Mouse (Mus musculus): ENCODE measurements at regions not wholly inside any gene's neighbourhood (a gene's known extent, or its start where the extent isn't known, plus 50 kb on each side); places are given as distances from the start of the nearest gene placed in this dataset.

DNA sequence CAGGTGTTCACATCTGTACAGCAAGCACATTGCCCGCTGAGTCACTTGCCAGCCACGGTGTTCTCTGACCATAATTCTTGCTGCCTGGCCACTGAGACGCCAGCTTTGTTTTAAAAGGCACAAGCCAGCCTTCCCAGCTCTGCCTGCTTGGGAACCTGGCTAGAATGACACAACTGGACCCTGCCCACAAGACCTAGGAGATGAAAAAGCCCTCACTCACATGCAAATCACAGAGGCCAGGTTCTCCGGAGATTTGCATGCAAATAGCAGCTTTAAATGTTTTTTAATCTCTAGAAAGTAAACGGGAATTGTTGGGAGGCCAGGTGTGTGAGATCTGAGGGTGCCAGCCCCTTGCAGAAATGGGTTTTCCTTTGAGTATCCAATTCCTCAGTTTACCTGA lies 71.9 kb downstream of the 1810010D01Rik start:
- WGBS = 30% methylated on average over 5 of the region's 5 CpGs
- ATAC-seq (replicated peaks; ENCODE audit: insufficient number of reproducible peaks, low FRiP score, low TSS enrichment, low read depth) = no peak
- Histone ChIP-seq H3K9ac (replicated peaks; ENCODE audit: low read length) (no peak overlapping the region), H3K9me3 (replicated peaks; ENCODE audit: control insufficient read depth, low read length) (peaks cover 5% of the 10 kb centered on the region; the same call in 1 of the 2 replicates), H3K27ac (replicated peaks; ENCODE audit: low read depth, low read length) (no peak overlapping the region), H3K4me1 (ENCODE audit: control insufficient read depth, insufficient read depth, low read length) (no peaks in the 10 kb centered on the region), H3K27me3 (ENCODE audit: control insufficient read depth, insufficient read depth, low read length) (no peaks in the 10 kb centered on the region), H3K4me3 (ENCODE audit: low read depth, low read length) (no peak overlapping the region), H3K36me3 (replicated peaks; ENCODE audit: control insufficient read depth, insufficient read depth, low read depth, low read length) (no peaks in the 10 kb centered on the region), H3K4me2 (ENCODE audit: low read depth, low read length) (no peak overlapping the region)
- DNase-seq (ENCODE audit: low spot score) = no peak

DNA sequence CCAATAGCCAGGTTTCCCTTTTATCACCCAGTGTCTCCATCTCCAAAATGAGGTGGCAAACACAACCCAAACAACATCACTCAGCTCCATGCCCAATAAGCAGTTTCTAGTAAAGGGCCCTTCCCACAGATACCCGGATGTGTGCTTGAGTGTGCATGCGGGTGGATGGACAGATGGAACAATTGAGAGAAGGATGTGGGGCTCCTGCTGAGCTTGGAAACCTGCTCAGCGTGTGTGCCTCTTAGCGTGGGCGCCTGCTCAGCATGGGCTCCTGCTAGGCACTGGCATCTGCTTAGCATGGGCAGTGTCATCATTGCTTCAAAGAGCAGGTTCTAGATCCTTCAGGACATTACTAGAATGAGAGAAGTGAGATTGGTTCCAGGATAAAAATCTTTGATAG lies 75.4 kb downstream of the 1810010D01Rik start:
- H3K27me3 ChIP-seq (ENCODE audit: control insufficient read depth, insufficient read depth, low read length) = no peaks in the 10 kb centered on the region
- DNase-seq (ENCODE audit: low spot score) = no peak
- H3K4me1 ChIP-seq (ENCODE audit: control insufficient read depth, insufficient read depth, low read length) = no peaks in the 10 kb centered on the region
- H3K4me3 ChIP-seq (ENCODE audit: low read depth, low read length) = no peak overlapping the region
- no peaks in the 10 kb centered on the region for H3K36me3 ChIP-seq (replicated peaks; ENCODE audit: control insufficient read depth, insufficient read depth, low read depth, low read length)
- H3K27ac ChIP-seq (replicated peaks; ENCODE audit: low read depth, low read length) = no peak overlapping the region
- no peak overlapping the region for H3K9ac ChIP-seq (replicated peaks; ENCODE audit: low read length)
- ATAC-seq (replicated peaks; ENCODE audit: insufficient number of reproducible peaks, low FRiP score, low TSS enrichment, low read depth) = no peak
- H3K9me3 ChIP-seq (replicated peaks; ENCODE audit: control insufficient read depth, low read length) = no peaks in the 10 kb centered on the region
- 92% methylated on average over 5 of the region's 5 CpGs for WGBS
- H3K4me2 ChIP-seq (ENCODE audit: low read depth, low read length) = no peak overlapping the region

DNA sequence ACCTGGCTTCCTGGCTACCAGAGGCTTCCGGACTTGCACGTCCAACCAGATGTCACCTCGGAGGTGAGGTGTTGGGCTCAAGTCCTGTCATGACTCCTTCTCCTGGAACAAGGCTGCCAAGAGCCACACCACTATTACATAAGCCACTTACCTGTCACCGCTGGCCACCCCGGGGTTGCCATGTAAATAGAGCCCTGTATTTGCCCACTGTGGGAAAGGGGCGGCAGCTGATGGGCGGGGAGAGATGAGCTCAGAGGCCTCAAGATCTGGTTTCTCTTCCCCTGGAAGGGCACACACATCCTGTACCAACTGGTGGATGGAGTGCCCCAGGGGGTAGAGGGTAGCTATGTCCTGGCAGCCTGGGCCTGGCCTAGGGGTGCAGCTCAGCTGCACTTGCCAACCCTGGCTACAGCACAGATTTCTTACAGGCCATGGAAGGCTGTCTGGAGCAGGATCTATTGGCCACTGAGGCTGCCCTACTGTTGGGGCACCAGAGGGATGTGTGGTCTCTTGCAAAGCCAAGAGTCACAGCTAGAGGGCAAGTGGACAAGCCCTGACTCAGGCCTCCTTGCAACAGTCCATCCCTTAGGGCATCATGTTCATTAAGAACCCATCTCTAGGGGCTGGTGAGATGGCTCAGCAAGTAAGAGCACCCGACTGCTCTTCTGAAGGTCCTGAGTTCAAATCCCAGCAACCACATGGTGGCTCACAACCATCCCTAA lies 76.3 kb downstream of the 1810010D01Rik start:
- ATAC-seq (replicated peaks; ENCODE audit: insufficient number of reproducible peaks, low FRiP score, low TSS enrichment, low read depth) (no peak; the same call in 1 of the 2 replicates), DNase-seq (ENCODE audit: low spot score) (no peak)
- no peak overlapping the region for H3K27ac ChIP-seq (replicated peaks; ENCODE audit: low read depth, low read length)
- H3K4me1 ChIP-seq (ENCODE audit: control insufficient read depth, insufficient read depth, low read length) = no peaks in the 10 kb centered on the region
- no peaks in the 10 kb centered on the region for H3K27me3 ChIP-seq (ENCODE audit: control insufficient read depth, insufficient read depth, low read length)
- no peaks in the 10 kb centered on the region for H3K36me3 ChIP-seq (replicated peaks; ENCODE audit: control insufficient read depth, insufficient read depth, low read depth, low read length)
- H3K9me3 ChIP-seq (replicated peaks; ENCODE audit: control insufficient read depth, low read length) = no peaks in the 10 kb centered on the region
- WGBS = 84% methylated on average over 8 of the region's 8 CpGs
- no peak overlapping the region for H3K9ac ChIP-seq (replicated peaks; ENCODE audit: low read length)
- no peak overlapping the region for H3K4me3 ChIP-seq (ENCODE audit: low read depth, low read length)
- no peak overlapping the region for H3K4me2 ChIP-seq (ENCODE audit: low read depth, low read length)

DNA sequence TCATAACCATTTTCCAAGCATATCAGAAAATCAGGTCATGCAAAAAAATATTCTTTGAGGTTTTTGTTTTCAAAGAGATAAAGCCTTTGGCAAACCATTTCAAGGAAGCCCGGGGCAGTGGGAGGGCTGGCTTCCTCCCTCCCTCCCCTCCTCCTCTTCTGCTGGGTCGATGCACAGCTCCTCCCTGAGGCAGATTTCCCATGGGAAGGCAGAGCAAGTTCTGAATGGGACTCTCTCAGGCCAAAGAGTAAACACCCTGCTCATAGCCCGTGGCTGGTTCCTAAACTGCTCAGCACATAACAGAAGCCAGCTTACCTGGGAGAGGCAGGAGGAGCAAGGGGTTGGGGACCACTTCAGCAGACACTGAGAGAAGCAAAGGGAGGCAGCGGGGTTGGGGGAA lies 77.9 kb downstream of the 1810010D01Rik start:
- no peak for DNase-seq (ENCODE audit: low spot score)
- Histone ChIP-seq H3K36me3 (replicated peaks; ENCODE audit: control insufficient read depth, insufficient read depth, low read depth, low read length) (no peaks in the 10 kb centered on the region), H3K4me3 (ENCODE audit: low read depth, low read length) (no peak overlapping the region), H3K4me2 (ENCODE audit: low read depth, low read length) (no peak overlapping the region), H3K9me3 (replicated peaks; ENCODE audit: control insufficient read depth, low read length) (no peaks in the 10 kb centered on the region), H3K27me3 (ENCODE audit: control insufficient read depth, insufficient read depth, low read length) (no peaks in the 10 kb centered on the region), H3K27ac (replicated peaks; ENCODE audit: low read depth, low read length) (no peak overlapping the region), H3K9ac (replicated peaks; ENCODE audit: low read length) (no peak overlapping the region), H3K4me1 (ENCODE audit: control insufficient read depth, insufficient read depth, low read length) (no peaks in the 10 kb centered on the region)
- WGBS = 28% methylated on average over 4 of the region's 4 CpGs
- no peak for ATAC-seq (replicated peaks; ENCODE audit: insufficient number of reproducible peaks, low FRiP score, low TSS enrichment, low read depth)

DNA sequence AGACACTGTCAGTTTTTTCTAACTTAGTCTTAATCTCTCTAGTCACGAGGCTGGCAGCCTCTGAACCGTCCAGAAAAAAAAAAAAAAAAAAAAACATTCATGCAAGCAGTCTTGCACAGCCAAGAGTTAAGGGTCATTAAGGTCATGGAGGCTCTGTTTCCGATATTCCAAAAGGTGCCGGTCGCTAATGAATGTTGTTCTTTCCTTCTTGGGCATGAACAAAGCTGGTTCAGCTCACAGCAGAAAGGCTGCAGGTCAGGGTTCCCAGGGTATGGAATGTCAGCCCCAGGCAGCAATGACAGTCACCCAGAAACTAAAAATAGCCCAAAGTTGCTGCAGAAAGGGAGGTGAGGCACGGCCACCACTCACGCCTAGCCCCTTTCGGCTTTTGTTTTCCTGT lies 80.3 kb downstream of the 1810010D01Rik start:
- Histone ChIP-seq H3K27ac (replicated peaks; ENCODE audit: low read depth, low read length) (no peak overlapping the region), H3K4me2 (ENCODE audit: low read depth, low read length) (no peak overlapping the region), H3K4me3 (ENCODE audit: low read depth, low read length) (no peak overlapping the region), H3K27me3 (ENCODE audit: control insufficient read depth, insufficient read depth, low read length) (no peaks in the 10 kb centered on the region), H3K36me3 (replicated peaks; ENCODE audit: control insufficient read depth, insufficient read depth, low read depth, low read length) (no peaks in the 10 kb centered on the region), H3K9ac (replicated peaks; ENCODE audit: low read length) (0 out of 2 replicates have a peak overlapping the region, but pooled peaks have one; percentile 9), H3K9me3 (replicated peaks; ENCODE audit: control insufficient read depth, low read length) (no peaks in the 10 kb centered on the region), H3K4me1 (ENCODE audit: control insufficient read depth, insufficient read depth, low read length) (no peaks in the 10 kb centered on the region)
- DNase-seq (ENCODE audit: low spot score) (peak; percentile 33), ATAC-seq (replicated peaks; ENCODE audit: insufficient number of reproducible peaks, low FRiP score, low TSS enrichment, low read depth) (no peak)
- 10% methylated on average over 8 of the region's 8 CpGs for WGBS

DNA sequence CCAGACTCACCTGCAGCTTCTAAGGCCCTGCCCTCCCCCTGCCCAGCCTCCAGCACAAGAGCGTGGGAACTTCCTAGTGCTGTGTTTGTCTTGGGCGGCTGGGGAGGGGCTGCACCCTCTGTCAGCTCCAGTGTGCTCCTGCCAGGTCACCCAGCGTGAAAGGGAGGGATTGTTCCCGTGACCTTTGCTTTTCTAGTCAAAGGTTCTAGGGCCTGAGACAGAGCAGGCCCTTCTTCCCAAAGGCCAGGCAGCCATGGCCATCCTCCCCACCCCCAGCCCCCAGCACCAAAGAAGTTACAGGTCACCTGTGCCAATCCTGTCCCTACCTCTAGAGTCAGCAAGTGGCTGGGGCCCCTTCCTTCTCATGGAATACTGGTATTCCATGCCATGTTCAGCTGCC lies 80.7 kb downstream of the 1810010D01Rik start:
- ATAC-seq (replicated peaks; ENCODE audit: insufficient number of reproducible peaks, low FRiP score, low TSS enrichment, low read depth) (0 out of 2 replicates have a peak, but pooled peaks have one; percentile 17), DNase-seq (ENCODE audit: low spot score) (no peak)
- no peaks in the 10 kb centered on the region for H3K4me1 ChIP-seq (ENCODE audit: control insufficient read depth, insufficient read depth, low read length)
- no peaks in the 10 kb centered on the region for H3K36me3 ChIP-seq (replicated peaks; ENCODE audit: control insufficient read depth, insufficient read depth, low read depth, low read length)
- H3K4me3 ChIP-seq (ENCODE audit: low read depth, low read length) = no peak overlapping the region
- H3K9ac ChIP-seq (replicated peaks; ENCODE audit: low read length) = no peak overlapping the region
- H3K9me3 ChIP-seq (replicated peaks; ENCODE audit: control insufficient read depth, low read length) = no peaks in the 10 kb centered on the region
- WGBS = 17% methylated on average over 4 of the region's 4 CpGs
- no peak overlapping the region for H3K4me2 ChIP-seq (ENCODE audit: low read depth, low read length)
- no peak overlapping the region for H3K27ac ChIP-seq (replicated peaks; ENCODE audit: low read depth, low read length)
- H3K27me3 ChIP-seq (ENCODE audit: control insufficient read depth, insufficient read depth, low read length) = no peaks in the 10 kb centered on the region

DNA sequence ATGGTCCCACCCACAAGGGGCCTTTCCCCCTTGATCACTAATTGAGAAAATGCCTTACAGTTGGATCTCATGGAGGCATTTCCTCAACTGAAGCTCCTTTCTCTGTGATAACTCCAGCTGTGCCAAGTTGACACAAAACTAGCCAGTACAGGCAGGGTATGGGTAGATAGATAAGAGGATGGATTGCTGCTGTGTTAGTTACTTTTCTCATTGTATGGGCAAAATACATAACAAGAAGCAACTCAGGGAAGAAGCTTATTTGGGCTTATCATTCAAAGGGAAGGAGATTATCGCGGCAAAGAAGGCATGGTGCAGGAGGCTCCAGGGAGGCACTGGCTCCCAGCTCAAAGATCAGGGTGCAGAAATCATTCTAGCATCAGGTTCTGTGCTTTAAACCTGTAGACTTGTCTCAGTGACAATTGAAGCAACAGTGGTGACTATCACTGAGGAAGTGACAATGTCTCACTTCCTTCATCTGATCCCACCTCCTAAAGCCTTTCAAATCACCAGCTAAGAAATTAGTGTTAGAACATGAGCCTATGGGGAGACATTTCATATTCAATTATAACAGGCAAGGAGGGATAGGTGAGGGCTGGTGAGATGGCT lies 83.8 kb downstream of the 1810010D01Rik start:
- Histone ChIP-seq H3K9ac (replicated peaks; ENCODE audit: low read length) (no peak overlapping the region), H3K27me3 (ENCODE audit: control insufficient read depth, insufficient read depth, low read length) (no peaks in the 10 kb centered on the region), H3K4me3 (ENCODE audit: low read depth, low read length) (no peak overlapping the region), H3K4me2 (ENCODE audit: low read depth, low read length) (no peak overlapping the region), H3K27ac (replicated peaks; ENCODE audit: low read depth, low read length) (no peak overlapping the region), H3K9me3 (replicated peaks; ENCODE audit: control insufficient read depth, low read length) (no peaks in the 10 kb centered on the region), H3K4me1 (ENCODE audit: control insufficient read depth, insufficient read depth, low read length) (no peaks in the 10 kb centered on the region), H3K36me3 (replicated peaks; ENCODE audit: control insufficient read depth, insufficient read depth, low read depth, low read length) (no peaks in the 10 kb centered on the region)
- DNase-seq (ENCODE audit: low spot score) (no peak), ATAC-seq (replicated peaks; ENCODE audit: insufficient number of reproducible peaks, low FRiP score, low TSS enrichment, low read depth) (no peak)
- WGBS = 89% methylated on average over 2 of the region's 2 CpGs

DNA sequence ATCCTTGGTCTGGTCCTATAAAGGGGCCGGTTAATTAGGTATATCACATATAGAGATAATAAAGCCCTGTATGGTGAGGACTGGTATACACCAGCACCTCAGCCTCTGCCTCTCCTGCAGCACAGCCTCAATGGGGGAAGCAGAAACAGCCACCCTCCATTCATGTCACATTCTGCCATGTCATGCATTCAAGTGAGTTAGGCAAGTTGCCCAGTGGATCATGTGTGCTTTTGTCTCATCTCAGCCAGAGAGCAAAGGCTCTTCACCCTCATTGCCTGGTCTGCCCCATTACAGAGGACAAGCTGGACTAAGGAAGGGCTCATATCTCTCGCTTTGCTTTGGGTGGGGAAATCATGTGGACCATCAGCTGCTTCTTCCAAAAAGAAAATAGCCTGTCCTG lies 85.4 kb downstream of the 1810010D01Rik start:
- H3K9me3 ChIP-seq (replicated peaks; ENCODE audit: control insufficient read depth, low read length) = no peaks in the 10 kb centered on the region
- WGBS = 92% methylated on average over 2 of the region's 2 CpGs
- ATAC-seq (replicated peaks; ENCODE audit: insufficient number of reproducible peaks, low FRiP score, low TSS enrichment, low read depth) (no peak), DNase-seq (ENCODE audit: low spot score) (no peak)
- no peak overlapping the region for H3K4me2 ChIP-seq (ENCODE audit: low read depth, low read length)
- no peak overlapping the region for H3K27ac ChIP-seq (replicated peaks; ENCODE audit: low read depth, low read length)
- no peak overlapping the region for H3K9ac ChIP-seq (replicated peaks; ENCODE audit: low read length)
- no peaks in the 10 kb centered on the region for H3K27me3 ChIP-seq (ENCODE audit: control insufficient read depth, insufficient read depth, low read length)
- H3K4me1 ChIP-seq (ENCODE audit: control insufficient read depth, insufficient read depth, low read length) = no peaks in the 10 kb centered on the region
- no peak overlapping the region for H3K4me3 ChIP-seq (ENCODE audit: low read depth, low read length)
- no peaks in the 10 kb centered on the region for H3K36me3 ChIP-seq (replicated peaks; ENCODE audit: control insufficient read depth, insufficient read depth, low read depth, low read length)
